Comparison of ENCODE assay signal across 18 mouse cellular contexts in genomic region chr9:60382526-60382925, GRCm38 (mm10).
DNase-seq lines count a peak whose midpoint lies in the region; ATAC-seq and TF ChIP-seq lines count a peak whose summit lies in the region.
"Had no signal": no experiment of that assay in that cellular context is flagged by ENCODE, and none has a peak within 500 bp of the region (broad histone marks: within the 10 kb centered on the region; RNA-seq: fewer than 3 reads in every experiment).

No protein-coding gene starts in this region.

- H3K36me3 ChIP-seq in G1E (replicated peaks) = no peaks in the 10 kb centered on the region
- no peaks in the 10 kb centered on the region for H3K36me3 ChIP-seq in midbrain, embryonic 13.5 days
- H3K36me3 ChIP-seq: embryonic facial prominence, embryonic 15.5 days; forebrain, embryonic 15.5 days; heart, embryonic 12.5 days; hindbrain, embryonic 10.5 days had no signal

- H3K4me2 ChIP-seq in midbrain, embryonic 13.5 days (replicated peaks) = no peak overlapping the region
- H3K4me2 ChIP-seq: embryonic facial prominence, embryonic 15.5 days; forebrain, embryonic 15.5 days; heart, embryonic 12.5 days; hindbrain, embryonic 14.5 days had no signal

- no peak for TF ChIP-seq CTCF in G1E (IDR thresholded peaks at IDR 0.05; ENCODE audit: low read depth, low read length)
- TF ChIP-seq CTCF in olfactory bulb, adult 2 months (IDR thresholded peaks at IDR 0.05; ENCODE audit: insufficient read depth, low read depth, low read length) = no peak

- H3K9me3 ChIP-seq in G1E (replicated peaks) = no peaks in the 10 kb centered on the region
- H3K9me3 ChIP-seq in midbrain, embryonic 13.5 days = no peaks in the 10 kb centered on the region
- H3K9me3 ChIP-seq: embryonic facial prominence, embryonic 15.5 days; forebrain, embryonic 15.5 days; heart, embryonic 12.5 days; hindbrain, embryonic 10.5 days had no signal

- WGBS in olfactory bulb, adult 2 months = 45% methylated on average over 4 of the region's 4 CpGs
- WGBS in midbrain, embryonic 13.5 days = 79% methylated on average over 4 of the region's 4 CpGs

- peaks cover 49% of the 10 kb centered on the region for H3K27me3 ChIP-seq in G1E (ENCODE audit: insufficient read depth, low read length)
- H3K27me3 ChIP-seq in midbrain, embryonic 13.5 days = no peaks in the 10 kb centered on the region
- H3K27me3 ChIP-seq: embryonic facial prominence, embryonic 15.5 days; forebrain, embryonic 15.5 days; heart, embryonic 12.5 days had no signal

- H3K4me1 ChIP-seq in G1E (ENCODE audit: insufficient read depth, low read depth, low read length) = peaks cover 12% of the 10 kb centered on the region
- H3K4me1 ChIP-seq in olfactory bulb, adult 2 months (ENCODE audit: control insufficient read depth, insufficient read depth, low read length) = peaks cover 7% of the 10 kb centered on the region; the same call in 1 of the 2 replicates
- 0 out of 2 replicates have a peak, but pooled peaks cover 5% of the 10 kb centered on the region for H3K4me1 ChIP-seq in midbrain, embryonic 13.5 days (replicated peaks)
- H3K4me1 ChIP-seq: forebrain, embryonic 15.5 days; heart, embryonic 12.5 days had no signal

- TF ChIP-seq POLR2A in olfactory bulb, adult 2 months (IDR thresholded peaks at IDR 0.05; ENCODE audit: insufficient read depth, low read depth, low read length) = no peak

- intact Hi-C loops in left cerebral cortex, postnatal 14 days (cut with DNase I) = no loop called here
- intact Hi-C loops in left cerebral cortex, postnatal 10 days (cut with DNase I) = no loop called here

- peak overlapping the region; percentile 39; the same call in 1 of the 2 replicates for H3K27ac ChIP-seq in olfactory bulb, adult 2 months (ENCODE audit: insufficient read depth, low read depth, low read length)
- H3K27ac ChIP-seq in midbrain, embryonic 13.5 days = no peak overlapping the region
- H3K27ac ChIP-seq: embryonic facial prominence, embryonic 15.5 days; forebrain, embryonic 15.5 days; hindbrain, embryonic 10.5 days; hindbrain, embryonic 14.5 days had no signal

- peak; percentile 28; the same call in 1 of the 2 replicates for ATAC-seq in G1E (ENCODE audit: extremely low read depth, insufficient number of reproducible peaks, low FRiP score, poor library complexity, severe bottlenecking)
- no peak for ATAC-seq in midbrain, embryonic 13.5 days
- ATAC-seq: CD4-positive, CD25-positive, alpha-beta regulatory T cell, adult 4 months; forebrain, embryonic 15.5 days had no signal

- no peak overlapping the region for H3K4me3 ChIP-seq in G1E (ENCODE audit: low read depth, low read length)
- no peak overlapping the region for H3K4me3 ChIP-seq in olfactory bulb, adult 2 months (ENCODE audit: insufficient read depth, low read depth, low read length)
- no peak overlapping the region for H3K4me3 ChIP-seq in midbrain, embryonic 13.5 days (replicated peaks)
- H3K4me3 ChIP-seq: embryonic facial prominence, embryonic 15.5 days; erythroblast, embryonic 14.5 days; forebrain, embryonic 15.5 days; heart, embryonic 12.5 days; hindbrain, embryonic 10.5 days had no signal

- no peak overlapping the region for H3K9ac ChIP-seq in midbrain, embryonic 13.5 days (replicated peaks)
- H3K9ac ChIP-seq: embryonic facial prominence, embryonic 15.5 days; forebrain, embryonic 15.5 days; heart, embryonic 12.5 days; hindbrain, embryonic 14.5 days had no signal

- DNase-seq in left cerebral cortex, postnatal 14 days (ENCODE audit: low spot score in 2 of 2) = peak; percentile 8 to 18
- DNase-seq in left cerebral cortex, postnatal 10 days (ENCODE audit: extremely low spot score in 1 of 2, low spot score in 2 of 2) = no peak
- peak; percentile 26 for DNase-seq in right cerebral cortex, adult 18-20 months
- no peak for DNase-seq in right cerebral cortex, postnatal 14 days
- DNase-seq in G1E (ENCODE audit: low spot score) = no peak
- no peak for DNase-seq in gastrocnemius, postnatal 10 days
- DNase-seq: adrenal gland, postnatal 10 days; B cell, adult 2 months; gastrocnemius, postnatal 25 days had no signal

Comparison
In these comparisons a context has a peak if more than half of its experiments do, and no peak if none do; other contexts are left out.
1. DNase-seq: peak in left cerebral cortex, postnatal 14 days (2 of 2) and right cerebral cortex, adult 18-20 months (single experiment); none in left cerebral cortex, postnatal 10 days (0 of 2), right cerebral cortex, postnatal 14 days (single experiment), G1E (single experiment) and gastrocnemius, postnatal 10 days (single experiment).